Mouse (Mus musculus): Measurements from ENCODE around the gene Krt80.

- TF ChIP-seq CTCF (conservative IDR thresholded peaks at IDR 0.05; ENCODE audit: low read length) = no peak
- TF ChIP-seq NANOG (IDR thresholded peaks at IDR 0.05; ENCODE audit: borderline replicate concordance, low read length) = no peak
Observed at GRCm38 (mm10) chr15:101410775-101411174, 40.8 kb upstream of the Krt80 start, which contains the start of gene Krt7.

All from E14TG2a.4 (cell line).